Mouse (Mus musculus) bone marrow, adult 2 months (tissue): Measurements from ENCODE around the gene Zic4.

Experiments used
- CTCF ChIP-seq: fragments of 200-500 bp; IDR thresholded peaks from 2 replicates; pipeline ENCODE4 v1.5.1; 2011; ENCODE audit warnings: low read length, control low read depth; ENCODE audit not compliant: control insufficient read depth, insufficient read depth
- POLR2A ChIP-seq: fragments of 200-500 bp; IDR thresholded peaks from 2 replicates; pipeline ENCODE4 v1.6.1; 2011; ENCODE audit warnings: low read depth, mild to moderate bottlenecking, control low read depth, low read length, borderline replicate concordance; ENCODE audit not compliant: control insufficient read depth

GRCm38 (mm10) chr9:91379300-91379635, 17.1 kb downstream of the Zic4 start:
- TF ChIP-seq CTCF (no peak), POLR2A (no peak)
